Mouse (Mus musculus): ENCODE results near the gene Echdc3.

Gene Echdc3

DNA sequence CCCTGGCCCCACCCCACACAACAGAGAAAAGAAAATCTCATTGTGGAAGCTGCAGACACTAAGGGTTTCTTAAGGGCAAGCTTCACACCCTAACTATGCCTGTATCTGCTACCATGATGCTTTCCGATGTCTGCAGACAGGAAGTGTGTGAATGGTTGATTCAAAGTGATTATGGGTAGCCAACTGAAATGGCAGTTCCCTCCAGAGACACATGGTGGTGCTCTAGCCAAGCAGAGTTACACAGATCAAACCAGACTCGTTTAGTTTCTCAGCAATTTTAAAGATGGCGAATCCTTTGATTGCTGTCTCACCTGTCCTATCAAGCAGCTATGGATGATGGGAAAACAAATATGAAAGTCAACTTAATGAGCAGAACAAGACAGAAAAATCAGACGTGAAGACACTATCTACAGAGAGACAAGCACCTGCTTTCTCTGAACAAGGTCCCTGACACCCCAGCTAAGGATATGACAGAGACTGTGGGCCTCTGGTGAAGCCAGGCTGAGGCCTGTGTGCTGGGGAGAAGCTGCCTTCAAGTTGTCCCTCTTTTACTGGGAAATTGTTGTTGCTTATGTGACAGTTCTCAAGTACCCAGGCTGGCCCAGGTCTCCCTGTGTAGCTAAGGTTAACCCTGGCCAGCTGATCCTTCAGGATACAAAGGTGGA, 7.4 kb upstream of the Echdc3 start:
- DNase-seq, result peak; percentile 72 to 91

DNA sequence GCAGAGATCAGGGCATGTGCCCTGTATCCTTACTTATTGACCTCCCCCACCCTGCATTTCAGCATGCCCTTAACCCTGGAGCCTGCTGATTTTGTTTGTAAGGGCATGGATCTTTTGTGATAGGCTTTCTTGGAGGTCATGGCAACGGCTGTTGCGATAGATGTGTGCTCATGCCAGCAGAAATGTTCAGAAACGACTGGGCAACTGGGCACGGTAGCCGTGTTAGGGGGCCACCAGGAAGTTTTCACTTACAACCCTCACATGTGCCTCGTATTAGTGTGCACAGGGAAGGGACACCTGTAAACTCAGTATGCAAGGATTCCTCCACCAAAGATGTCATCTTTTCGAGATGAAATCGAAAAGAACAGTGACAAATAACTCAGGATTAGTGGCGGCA, 508 bp downstream of the Echdc3 start:
- no peak for DNase-seq

DNA sequence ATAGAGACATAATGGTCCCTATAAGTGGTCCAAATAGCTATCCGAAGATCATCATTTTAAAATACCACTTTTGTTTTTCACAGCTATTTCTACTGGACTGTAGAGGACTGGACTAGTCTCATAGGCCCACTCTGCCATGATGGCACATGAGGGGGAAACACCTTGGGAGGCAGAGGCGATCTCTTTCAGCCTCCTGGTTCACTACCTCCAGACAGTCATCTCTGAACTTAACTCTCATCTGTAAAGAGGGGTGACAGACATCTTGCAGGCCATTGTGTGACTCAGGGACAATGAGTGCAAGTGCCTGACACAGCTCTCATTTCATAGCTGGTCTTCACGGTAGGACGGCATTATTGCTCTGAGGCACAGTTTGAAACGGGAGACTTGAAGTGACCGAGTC, 2.0 kb downstream of the Echdc3 start:
- no peak for DNase-seq

DNA sequence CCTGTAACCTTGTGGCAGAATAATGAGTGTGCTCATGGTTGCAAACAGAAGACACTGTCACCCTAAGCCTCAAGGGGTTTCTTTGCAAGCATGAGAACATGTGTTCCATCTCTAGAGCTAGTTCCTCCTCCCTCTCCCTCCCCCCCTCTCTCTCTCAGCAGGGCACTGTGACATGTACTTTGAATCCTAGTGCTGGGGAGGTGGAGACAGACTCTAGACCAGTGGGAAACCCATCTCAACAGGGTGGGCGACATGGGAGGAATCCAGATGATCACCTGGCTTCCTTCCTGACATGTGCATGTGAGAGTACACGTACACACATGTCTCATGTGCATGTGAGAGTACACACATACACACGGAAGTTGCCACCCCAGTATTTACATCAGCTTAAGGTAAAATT, 3.1 kb downstream of the Echdc3 start:
- DNase-seq, result no peak

DNA sequence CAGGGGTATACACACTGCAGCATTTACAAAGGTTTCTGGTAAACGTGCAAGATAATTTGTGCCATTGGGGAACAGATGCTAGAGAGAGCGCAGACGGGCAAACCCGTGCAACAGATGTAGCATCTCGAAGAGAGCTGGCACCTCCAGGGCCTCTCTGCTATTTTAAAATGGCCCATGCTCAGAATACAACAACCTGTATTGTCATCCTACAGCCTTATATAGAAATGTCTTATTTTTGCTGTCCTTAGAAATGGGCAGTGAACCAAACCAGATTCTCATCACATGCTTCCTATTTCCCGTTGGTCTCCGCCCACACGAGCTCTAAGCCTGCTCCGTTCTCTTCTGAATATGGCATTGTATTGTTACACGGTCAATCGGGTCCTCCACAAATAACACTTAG, 3.7 kb downstream of the Echdc3 start:
- DNase-seq, result no peak

DNA sequence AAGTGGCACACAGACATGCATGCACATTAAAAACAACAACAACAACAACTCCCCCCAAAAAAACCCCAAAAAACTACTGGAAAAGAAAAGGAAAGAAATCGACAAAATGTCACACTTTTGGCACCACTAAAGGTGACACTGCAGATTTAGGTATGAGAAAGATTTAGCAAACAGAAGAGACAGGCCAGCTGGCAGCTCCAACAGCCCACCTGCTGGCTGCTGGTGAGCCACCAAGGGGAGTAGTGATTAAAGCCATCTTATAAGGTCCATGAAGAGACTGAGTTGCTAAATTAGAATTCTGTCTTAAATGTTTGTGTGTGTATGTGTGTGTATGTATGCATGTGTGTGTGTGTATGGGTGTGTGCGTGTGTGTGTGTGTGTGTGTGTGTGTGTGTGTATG, 5.1 kb downstream of the Echdc3 start:
- DNase-seq, result no peak

DNA sequence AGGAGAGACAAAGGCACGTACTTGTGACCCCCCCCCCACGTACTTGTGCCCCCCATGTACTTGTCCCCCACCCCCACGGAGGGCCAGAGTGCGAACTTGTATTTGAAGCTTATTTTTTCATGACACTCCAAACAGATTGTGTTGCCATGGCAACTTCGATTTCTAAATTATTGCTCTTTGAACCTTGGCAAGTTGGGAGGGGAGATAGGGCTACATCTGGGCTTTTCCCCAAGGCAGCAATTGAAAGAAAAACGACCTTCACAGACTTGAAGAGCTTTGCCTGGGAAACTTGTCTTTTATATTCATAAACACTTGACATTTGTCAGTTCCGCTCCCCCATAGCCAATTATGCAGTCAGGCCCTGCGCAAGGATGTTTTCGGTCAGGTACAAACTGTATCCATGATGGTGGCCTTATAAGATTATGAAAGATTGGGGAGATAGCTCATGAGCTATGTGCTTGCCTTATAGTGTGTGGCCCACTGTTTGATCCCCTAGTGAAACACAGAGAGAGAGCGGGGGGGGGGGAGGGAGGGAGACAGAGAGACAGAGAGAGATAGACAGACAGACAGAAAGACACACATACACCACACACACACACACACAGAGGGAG, 16.4 kb downstream of the Echdc3 start:
- DNase-seq, result no peak

DNA sequence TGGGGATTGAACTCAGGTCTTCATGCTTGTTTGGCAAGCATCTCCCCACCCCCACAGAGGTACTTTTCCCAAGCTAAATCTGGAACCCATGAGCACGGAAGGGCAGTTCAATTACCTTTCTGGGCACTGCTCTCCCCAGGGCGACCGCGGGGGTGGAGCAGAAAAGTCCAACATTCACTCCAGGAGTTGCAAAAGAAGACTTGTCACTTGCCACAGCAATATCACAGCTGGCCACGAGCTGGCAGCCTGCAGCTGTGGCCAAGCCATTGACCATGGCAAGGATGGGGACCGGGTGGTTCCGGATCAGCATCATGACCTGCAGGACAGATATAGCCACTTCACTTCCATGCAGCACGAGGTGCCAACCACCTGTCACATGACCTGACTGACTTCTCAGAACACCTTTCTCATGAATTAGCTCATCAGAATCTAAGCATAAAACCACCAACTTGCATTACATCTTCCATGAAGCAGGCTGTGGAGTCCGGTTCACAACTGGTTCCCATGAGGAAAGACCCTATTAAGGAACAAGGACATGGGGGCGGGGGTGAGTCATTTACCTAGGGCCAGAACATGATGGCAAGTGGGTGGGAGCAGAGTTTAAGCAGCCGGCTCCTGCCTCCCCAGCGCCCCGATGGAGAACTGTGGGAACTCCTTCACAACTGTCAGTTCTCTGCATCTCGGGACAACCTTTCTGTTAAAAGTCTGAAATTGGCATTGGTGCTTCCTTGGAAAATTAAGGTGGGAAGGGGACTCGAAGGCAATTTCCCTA, 17.2 kb downstream of the Echdc3 start:
- DNase-seq, result peak in 1 of 2 experiments; percentile 28

DNA sequence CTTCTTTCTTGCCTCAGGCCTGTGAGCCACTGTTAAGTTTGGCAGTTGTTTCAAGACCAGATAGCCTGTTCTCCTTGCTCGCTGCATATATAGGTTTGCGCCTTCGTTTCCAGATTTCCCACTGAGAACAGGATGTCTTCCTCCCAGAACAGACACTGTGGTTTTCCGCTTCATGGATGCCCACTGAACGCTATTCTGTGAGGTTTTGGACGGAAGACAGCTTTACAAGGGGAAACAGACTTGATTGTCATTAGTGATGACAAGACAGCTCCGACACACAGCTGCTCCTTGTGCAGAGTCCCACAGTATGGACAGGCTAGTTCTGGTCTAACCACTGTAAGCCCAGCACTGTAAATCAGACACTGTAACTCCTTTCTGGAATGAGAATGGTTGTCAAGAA, 18.3 kb downstream of the Echdc3 start:
- no peak for DNase-seq

DNA sequence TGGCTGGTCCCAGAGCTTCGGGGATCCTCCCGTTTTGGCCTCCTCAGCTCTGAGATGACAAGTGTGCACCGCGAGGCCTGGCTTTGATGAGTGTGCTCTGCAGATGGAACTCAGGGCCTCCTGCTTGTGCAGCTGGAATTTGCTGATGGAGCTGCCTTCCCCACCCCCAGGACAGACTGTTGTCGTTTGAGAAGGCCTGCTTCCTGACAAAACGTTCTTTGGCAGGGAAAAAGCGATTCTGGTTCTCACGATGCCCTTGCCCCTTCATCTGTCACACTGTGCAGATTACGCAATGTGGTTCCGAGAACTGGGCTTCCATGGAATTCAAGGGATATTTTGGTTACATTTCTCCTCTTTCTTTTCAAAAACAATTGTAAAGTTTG, 19.3 kb downstream of the Echdc3 start:
- peak; percentile 18 to 38 for DNase-seq

DNA sequence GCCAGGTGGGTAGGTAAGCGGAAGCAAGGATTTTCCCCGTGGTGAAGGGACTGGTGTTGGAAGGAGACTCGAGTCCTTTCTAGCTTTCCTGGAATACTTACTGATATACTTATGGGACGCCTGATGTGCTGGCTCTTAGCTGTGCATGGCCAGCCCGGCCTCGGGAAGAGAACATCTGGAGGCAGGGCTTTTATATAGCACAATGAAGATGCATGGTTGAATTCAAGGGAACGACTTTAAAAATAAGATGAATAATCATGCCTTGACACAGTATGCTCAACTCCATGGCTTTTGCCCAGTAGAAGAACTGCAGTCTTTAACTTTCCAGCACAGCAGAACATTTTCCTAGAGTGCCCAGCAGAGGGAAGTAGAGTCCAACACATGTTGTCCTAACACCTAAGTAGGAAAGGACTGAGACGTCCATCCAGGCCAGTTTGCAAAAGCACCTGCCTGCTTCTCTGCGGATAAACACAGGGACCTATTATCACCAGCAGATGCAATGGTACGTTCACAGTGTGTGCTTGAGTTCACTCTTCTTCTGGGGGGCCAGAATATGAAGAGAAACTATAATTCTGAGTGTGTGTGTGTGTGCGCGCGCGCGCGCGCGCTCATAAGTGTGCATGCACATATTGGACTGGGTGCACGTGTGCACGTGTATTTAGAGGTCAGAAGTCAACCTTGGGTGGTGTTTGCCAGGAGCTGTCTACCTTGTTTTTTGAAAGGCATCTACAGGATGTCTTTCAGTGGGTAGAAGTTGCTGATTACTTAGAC, 19.8 kb downstream of the Echdc3 start:
- peak; percentile 65 to 77 for DNase-seq

DNA sequence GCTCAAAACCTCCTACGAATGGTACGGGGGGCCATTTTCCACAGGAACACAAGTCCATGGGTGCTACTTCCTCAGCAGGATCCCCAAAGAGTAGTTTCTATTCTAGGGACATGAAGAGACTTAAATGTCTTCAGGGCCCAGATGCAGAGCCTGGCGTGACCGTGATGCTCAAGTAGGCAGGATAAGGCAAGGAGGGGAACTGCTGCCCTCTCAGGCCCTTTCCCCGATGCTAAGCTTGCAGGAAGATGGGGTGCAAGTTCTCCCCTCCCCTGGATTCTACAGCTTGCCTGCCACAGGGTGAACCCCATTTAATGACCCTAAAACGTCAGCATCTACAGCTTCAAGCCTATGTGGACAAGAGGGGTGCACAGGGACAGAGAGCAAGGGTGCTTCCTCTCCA, 22.8 kb downstream of the Echdc3 start:
- DNase-seq, result no peak

DNA sequence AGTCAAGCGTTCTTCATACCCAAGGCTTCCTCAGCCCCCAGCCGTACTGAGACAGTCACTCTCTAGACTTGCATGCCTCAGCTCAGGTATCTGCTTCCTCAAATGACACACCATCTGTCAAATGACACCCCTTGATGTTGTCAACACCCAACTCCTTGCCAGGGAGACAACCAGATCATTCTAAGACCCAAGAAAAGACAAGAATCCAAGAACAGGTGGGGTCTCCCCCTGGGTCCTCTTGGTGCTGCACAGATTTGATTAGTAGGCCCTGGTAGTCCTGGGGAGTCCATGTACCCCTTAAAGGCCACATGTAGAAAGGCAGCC, 23.2 kb downstream of the Echdc3 start:
- no peak for DNase-seq

DNA sequence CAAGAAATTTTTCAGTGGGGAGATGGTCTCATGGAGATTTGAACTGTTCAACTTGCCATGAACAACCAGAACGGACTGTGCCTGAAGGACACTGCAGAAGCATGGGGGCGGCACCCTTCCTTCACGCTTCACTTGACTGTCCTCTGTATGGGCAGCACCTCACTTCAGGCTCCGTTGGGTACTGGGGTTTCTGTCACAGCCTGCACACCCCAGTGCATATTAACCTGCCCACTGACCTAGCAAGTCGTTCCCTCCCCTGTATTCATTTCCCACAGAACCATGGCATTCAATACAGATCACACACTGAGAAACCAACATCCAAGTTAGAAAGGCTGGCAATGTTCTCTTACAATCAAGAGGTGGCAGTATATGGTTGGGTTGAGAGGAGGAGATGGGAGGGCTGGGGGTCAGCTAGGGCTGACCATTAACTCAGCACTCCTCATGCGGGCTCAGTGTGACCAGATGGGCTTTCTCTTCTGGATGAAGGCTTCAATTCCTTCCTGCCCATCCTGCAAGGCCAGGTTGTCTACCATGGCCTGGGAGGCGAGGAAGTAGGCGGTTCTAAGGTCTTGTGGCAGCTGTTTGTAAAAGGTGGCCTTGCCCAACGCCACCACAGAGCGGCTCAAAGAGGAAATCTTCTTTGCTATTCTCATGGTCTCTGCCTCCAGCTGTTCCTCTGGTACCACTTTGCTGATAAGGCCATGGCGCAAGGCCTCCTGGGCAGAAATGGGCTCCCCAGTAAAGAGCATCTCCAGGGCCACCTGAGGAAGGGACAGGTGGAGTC, 23.8 kb downstream of the Echdc3 start:
- no peak for DNase-seq

DNA sequence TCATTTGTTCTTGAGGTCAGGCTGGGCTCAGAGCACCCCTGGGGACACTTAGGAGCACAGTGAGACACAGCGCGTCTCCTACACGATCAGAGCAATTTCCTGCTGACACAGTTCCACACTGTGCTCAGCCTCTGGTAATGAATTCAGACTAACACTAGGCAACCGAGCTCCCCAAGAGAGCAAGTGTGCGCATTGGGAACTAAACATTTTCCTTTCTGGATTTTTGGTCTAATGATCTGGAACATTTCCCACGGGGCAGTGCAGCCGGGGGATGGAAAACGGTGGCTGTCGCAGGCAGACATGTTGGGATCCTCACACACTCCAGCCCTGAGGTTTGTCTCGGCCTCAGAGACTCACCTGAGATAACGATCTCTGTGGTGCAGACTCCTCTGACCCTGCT, 25.4 kb downstream of the Echdc3 start:
- no peak for DNase-seq

DNA sequence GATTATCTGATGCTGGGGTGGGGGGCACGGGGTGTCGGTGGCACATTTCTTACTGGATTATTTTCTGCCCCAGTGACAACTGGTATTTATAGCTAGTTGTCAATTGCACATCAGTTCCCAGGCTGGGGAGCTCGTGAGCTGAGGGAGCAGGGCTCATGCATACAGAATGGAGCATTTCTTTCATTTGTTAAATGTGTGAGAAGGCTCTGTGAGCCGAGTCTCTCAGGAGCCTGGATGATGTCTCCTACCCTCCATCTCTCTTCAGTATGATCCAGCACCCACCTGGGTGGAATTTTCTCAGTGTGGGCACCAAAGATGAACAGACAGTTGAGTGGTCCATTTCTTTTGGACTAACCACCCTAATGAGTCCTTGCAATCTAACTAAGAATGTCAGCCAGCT, 25.9 kb downstream of the Echdc3 start:
- DNase-seq, result no peak

DNA sequence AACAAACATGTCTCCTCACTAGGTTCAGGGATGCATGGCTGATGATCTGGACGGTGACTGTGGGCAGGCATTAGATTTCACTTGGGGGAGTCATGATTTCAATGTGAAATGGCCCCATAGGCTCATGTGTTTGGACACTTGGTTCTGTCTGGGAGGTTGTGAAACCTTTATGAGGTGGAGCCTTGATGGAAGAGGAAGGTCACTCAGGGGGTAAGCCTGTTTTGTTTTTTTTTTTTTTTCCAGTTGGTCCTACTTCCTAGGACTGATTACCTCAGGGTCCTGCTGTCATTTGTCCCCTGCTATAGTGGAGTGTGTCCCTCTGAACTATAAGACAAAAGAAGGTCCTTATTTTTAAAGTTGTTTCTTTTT, 33.1 kb downstream of the Echdc3 start:
- no peak for DNase-seq

DNA sequence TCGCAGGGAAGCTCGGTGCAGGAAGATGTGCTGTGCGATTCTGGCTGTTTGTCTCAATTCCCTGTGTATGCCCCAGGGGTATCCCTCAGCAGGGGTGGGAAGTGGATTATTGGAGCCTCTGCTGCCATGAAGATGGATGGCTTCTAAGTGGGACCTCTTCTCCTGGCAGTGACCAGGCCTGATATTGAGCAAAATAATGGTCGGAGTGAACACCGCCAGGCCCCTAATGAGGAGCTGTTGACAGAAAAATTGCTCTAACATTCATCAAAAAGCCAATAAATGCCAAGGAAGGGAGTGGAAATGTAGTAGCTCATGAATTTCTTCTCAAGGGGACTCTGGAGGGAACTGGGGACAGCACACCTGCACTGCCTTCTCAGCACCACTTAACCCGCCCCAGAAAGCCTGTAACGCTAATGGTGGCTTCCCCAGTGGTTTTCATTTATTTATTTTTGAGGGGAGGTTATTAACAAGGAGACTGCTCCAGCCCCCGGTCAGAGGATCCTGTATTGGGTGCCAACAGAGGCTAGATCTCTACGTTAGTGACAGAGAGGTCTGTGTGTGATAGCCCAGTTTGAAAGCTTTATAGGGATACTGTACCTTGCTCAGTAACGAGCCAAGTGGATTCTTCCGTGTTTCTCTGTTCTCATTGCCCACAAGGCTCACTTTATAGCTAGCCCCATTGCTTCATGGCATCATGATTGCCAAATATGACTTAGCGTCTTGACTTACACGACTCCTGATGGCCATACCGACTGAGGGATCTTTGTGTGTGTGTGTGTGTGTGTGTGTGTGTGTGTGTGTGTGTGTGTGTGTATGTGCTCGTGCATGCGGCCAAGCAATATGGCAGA, 33.7 kb downstream of the Echdc3 start:
- DNase-seq, result no peak

DNA sequence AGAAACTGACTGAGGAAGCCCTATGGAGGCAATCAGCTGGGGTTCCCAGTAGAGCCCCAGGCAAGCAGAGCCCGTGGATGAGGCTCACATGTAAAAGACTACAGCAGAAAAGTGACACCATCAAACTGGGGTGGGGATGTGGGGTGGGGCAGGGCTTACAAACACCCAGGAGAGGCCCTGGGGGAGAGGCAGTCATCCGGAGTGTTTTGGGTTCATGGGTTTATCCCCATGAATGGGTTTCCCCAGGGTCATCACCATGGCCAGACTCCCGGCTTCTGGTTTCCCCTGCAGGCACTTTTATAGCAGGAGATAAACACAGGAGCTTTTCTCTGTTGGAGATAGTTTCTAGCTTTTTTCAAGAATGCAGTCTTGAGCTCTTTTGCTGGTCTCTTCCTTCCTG, 39.8 kb downstream of the Echdc3 start:
- no peak for DNase-seq

DNA sequence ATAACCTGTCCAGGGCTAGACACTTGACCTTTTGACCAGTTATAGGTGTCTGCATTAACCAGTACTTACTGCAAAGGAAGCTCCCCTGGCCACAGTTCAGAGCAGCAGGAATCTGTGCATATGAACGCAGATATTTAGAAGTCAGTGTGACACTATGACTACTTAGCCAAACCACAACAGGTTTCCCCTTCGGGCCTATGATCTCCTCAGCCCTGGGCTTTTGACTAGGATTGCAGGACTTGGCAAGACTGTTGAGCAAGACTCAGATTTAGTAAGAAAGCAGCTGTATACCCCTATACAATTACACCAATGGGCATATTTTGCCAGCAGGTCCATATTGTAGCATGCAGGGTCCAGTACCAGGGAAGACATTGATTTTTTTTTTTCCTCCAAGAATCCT, 44.3 kb downstream of the Echdc3 start:
- no peak for DNase-seq

DNA sequence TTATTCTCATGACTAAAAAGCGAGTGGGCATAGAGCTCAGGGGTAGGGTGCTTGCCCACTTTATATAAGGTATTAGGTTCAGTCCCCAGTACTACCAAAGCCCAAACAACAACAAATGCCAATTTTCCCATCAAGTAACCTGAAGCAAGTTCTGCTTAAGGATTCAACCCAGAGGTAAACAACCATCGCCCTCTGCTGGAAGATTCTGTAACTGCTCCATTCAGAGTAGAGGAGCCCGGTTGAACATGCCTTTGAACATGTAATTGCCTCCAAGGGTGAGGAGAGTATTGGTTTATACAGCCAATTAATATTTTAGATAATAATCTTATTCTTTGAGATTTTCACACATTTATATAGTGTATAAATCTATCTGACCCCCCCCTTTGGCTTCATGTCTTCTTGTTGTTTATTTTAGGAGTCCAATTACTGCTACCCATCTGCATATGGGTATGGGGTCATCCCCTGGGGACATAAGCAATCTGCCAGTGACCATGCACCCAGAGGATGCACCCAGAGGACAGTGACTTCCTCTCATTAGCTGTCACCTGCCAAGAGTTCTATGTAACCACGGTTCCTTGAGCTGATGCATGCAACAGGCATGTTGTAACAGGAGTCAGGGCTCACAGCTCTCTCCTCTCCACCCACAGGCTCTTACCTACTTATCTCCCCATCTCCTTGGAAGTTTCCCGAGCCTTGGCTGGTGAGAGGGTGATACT, 44.8 kb downstream of the Echdc3 start:
- peak; percentile 76 to 87 for DNase-seq
